Mouse (Mus musculus) small intestine, adult 2 months (tissue): ENCODE measurements around the gene Entpd1. TPM values are rescaled to one million over a fixed set of nuclear protein-coding genes. Genes with fewer than 3 reads are reported as not detected.

Experiments used
- H3K27ac ChIP-seq: fragments of 200-500 bp; 2 replicates; pipeline ENCODE4 v1.5.1; 2012; ENCODE audit warnings: low read depth, low read length, control low read depth, inconsistent platforms; ENCODE audit not compliant: insufficient read depth
- H3K27me3 ChIP-seq: fragments of 200-500 bp; 2 replicates; pipeline ENCODE4 v1.6.1; 2012; ENCODE audit warnings: mild to moderate bottlenecking, moderate library complexity, low read length, inconsistent platforms; ENCODE audit not compliant: control insufficient read depth, insufficient read depth
- H3K36me3 ChIP-seq: fragments of 200-500 bp; 2 replicates; pipeline ENCODE4 v1.6.1; 2012; ENCODE audit warnings: mild to moderate bottlenecking, low read length, control low read depth, inconsistent platforms; ENCODE audit not compliant: control insufficient read depth, insufficient read depth
- H3K4me1 ChIP-seq: fragments of 200-500 bp; 2 replicates; pipeline ENCODE4 v1.6.1; 2012; ENCODE audit warnings: low read length, inconsistent platforms, mixed read lengths; ENCODE audit not compliant: control insufficient read depth, insufficient read depth, insufficient read length
- H3K4me3 ChIP-seq: fragments of 200-500 bp; 2 replicates; pipeline ENCODE4 v1.5.1; 2012; ENCODE audit warnings: low read depth, mild to moderate bottlenecking, control low read depth, inconsistent platforms, low read length, moderate library complexity
- CTCF ChIP-seq: fragments of 200-500 bp; IDR thresholded peaks from 2 replicates; pipeline ENCODE4 v1.5.1; 2012; ENCODE audit warnings: low read depth, mild to moderate bottlenecking, control low read depth, inconsistent platforms, low read length, moderate library complexity, mixed read lengths; ENCODE audit not compliant: insufficient replicate concordance, insufficient read length; ENCODE audit errors: extremely low read depth
- POLR2A ChIP-seq: fragments of 200-500 bp; IDR thresholded peaks from 2 replicates; pipeline ENCODE4 v1.6.1; 2012; ENCODE audit warnings: low read depth, mild to moderate bottlenecking, control low read depth, inconsistent platforms, low read length, moderate library complexity
- WGBS: fragments of 180-500 bp; shearing (Covaris S2); methylation state at CpG from one replicate; pipeline ENCODE4 v1.1.7; 2018; 5-methylcytosine and 5-hydroxymethylcytosine counted together
- polyA plus RNA-seq: library from polyadenylated mRNA; depleted of rRNA; stranded (reverse); fragments of >200 nt; gene quantifications from 2 replicates; pipeline ENCODE4 v1.2.3, GENCODE M21; 2012

Entpd1 gene
- polyA plus RNA-seq, 1 experiment = 4.6 TPM

DNA sequence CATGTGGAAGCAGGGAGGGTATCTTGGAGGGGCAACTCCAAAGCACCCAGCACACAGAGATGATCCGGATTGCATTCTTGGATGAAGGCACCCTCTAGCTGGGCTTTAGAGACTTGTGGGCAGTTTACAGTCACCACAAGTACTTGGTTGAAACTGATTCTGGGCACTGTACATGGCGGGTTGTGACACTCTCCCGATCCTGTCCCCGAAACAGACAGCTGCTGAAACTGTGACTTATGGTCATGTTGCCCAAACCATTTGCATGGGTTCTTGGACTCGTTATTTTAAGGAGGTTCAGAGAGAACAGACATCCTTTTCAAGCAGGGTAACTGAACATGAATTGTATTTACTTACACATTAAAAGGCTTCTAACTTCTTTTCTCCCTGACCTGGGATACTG lies 44.0 kb downstream of the Entpd1 start:
- no peaks in the 10 kb centered on the region for H3K27me3 ChIP-seq
- H3K4me1 ChIP-seq = peaks cover 4% of the 10 kb centered on the region; the same call in 1 of the 2 replicates
- H3K27ac ChIP-seq = no peak overlapping the region
- TF ChIP-seq CTCF (no peak), POLR2A (no peak)
- no peak overlapping the region for H3K4me3 ChIP-seq
- 85% methylated on average over 5 of the region's 5 CpGs for WGBS
- H3K36me3 ChIP-seq = no peaks in the 10 kb centered on the region

DNA sequence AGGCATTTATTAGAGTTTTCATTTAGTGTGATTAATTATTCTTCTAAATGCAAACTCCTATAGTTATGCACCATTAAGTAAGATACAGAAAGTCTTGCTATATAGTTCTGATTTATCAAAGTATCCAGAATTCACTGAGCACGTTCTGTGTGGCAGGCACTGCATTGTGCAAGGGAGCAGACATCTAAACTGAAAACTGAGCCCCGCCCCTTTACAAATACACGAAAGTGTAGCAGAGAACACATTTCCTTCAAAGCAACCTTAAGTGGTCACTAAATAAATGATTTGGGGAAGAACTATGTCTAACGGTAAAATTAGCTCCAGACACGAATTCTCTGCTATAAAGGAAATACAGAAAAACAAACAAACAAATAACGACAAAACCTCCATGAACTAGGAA lies 46.1 kb downstream of the Entpd1 start:
- H3K36me3 ChIP-seq = no peaks in the 10 kb centered on the region
- no peak overlapping the region for H3K4me3 ChIP-seq
- peaks cover 4% of the 10 kb centered on the region; the same call in 1 of the 2 replicates for H3K4me1 ChIP-seq
- 40% methylated on average over 6 of the region's 6 CpGs for WGBS
- no peaks in the 10 kb centered on the region for H3K27me3 ChIP-seq
- H3K27ac ChIP-seq = peak overlapping the region; percentile 27; the same call in 1 of the 2 replicates
- no peak for TF ChIP-seq CTCF
- TF ChIP-seq POLR2A = no peak

- Histone ChIP-seq H3K4me1 (peaks cover 4% of the 10 kb centered on the region; the same call in 1 of the 2 replicates), H3K27me3 (no peaks in the 10 kb centered on the region), H3K27ac (peak overlapping the region; percentile 27), H3K4me3 (no peak overlapping the region), H3K36me3 (no peaks in the 10 kb centered on the region)
- no peak for TF ChIP-seq POLR2A
- no peak for TF ChIP-seq CTCF
- 44% methylated on average over 5 of the region's 5 CpGs for WGBS
Observed at GRCm38 (mm10) chr19:40658935-40659334, 46.8 kb downstream of the Entpd1 start.

- TF ChIP-seq POLR2A (no peak), CTCF (no peak)
- Histone ChIP-seq H3K4me3 (peak overlapping the region; percentile 62), H3K4me1 (peaks cover 4% of the 10 kb centered on the region; the same call in 1 of the 2 replicates), H3K27ac (peak overlapping the region; percentile 83), H3K27me3 (no peaks in the 10 kb centered on the region), H3K36me3 (no peaks in the 10 kb centered on the region)
- WGBS = 16% methylated on average over 16 of the region's 16 CpGs
Observed at GRCm38 (mm10) chr19:40659651-40660478, 47.7 kb downstream of the Entpd1 start.

DNA sequence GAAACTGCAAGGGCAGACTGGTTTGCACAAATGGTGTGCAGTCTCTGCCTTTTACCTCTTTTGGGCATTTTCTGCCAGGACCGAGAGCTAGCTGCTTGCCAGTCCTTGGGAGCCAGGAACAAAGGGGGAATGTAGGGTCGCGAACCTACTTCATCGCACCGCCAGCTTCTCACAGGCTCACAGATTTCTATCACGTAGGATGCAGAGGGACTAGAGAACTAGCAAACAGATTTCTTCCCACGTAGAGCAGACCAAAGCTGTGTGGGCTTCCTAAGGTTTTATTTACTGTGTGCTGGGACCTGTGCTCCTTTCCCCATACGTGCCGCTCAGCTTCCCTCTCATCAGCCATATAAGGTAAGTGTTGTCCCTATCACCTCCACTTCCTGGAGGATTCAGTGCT lies 48.3 kb downstream of the Entpd1 start:
- 45% methylated on average over 9 of the region's 9 CpGs for WGBS
- Histone ChIP-seq H3K27me3 (no peaks in the 10 kb centered on the region), H3K27ac (peak overlapping the region; percentile 83), H3K4me1 (peaks cover 4% of the 10 kb centered on the region; the same call in 1 of the 2 replicates), H3K4me3 (peak overlapping the region; percentile 62), H3K36me3 (no peaks in the 10 kb centered on the region)
- TF ChIP-seq POLR2A (no peak), CTCF (no peak)

DNA sequence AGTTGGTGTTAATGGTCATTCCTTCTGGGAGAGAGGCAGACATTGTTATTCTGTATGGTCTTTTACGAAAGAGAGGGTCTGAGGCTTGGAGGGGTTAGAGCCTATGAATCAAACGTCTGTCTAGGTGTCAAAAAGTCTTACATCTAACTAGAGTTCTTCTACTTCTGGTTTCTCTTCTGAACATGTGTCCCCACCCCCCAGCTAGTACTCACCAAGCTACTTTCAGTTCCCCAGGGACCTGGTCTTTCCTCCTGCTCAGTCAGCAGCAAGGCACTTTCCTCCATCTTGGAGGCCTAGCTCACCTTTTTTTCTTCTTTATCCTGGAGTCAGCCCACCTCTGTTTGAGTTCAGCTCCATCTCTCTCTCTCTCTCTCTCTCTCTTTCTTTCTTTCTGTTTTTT lies 48.9 kb downstream of the Entpd1 start:
- Histone ChIP-seq H3K27ac (peak overlapping the region; percentile 83), H3K36me3 (no peaks in the 10 kb centered on the region), H3K27me3 (no peaks in the 10 kb centered on the region), H3K4me1 (peaks cover 4% of the 10 kb centered on the region; the same call in 1 of the 2 replicates), H3K4me3 (no peak overlapping the region; the same call in 1 of the 2 replicates)
- 62% methylated on average over 2 of the region's 2 CpGs for WGBS
- TF ChIP-seq POLR2A = no peak
- TF ChIP-seq CTCF = no peak

GRCm38 (mm10) chr19:40661874-40662273 lies 49.7 kb downstream of the Entpd1 start:
- Histone ChIP-seq H3K27ac (peak overlapping the region; percentile 56; the same call in 1 of the 2 replicates), H3K4me1 (peaks cover 4% of the 10 kb centered on the region; the same call in 1 of the 2 replicates), H3K36me3 (no peaks in the 10 kb centered on the region), H3K4me3 (peak overlapping the region; percentile 13; the same call in 1 of the 2 replicates), H3K27me3 (no peaks in the 10 kb centered on the region)
- 78% methylated on average over 6 of the region's 6 CpGs for WGBS
- TF ChIP-seq CTCF (no peak), POLR2A (no peak)
